Mouse (Mus musculus) forebrain, embryonic 12.5 days (tissue): ENCODE data around the gene Mras. TPM values are rescaled to one million over a fixed set of nuclear protein-coding genes. Genes with fewer than 3 reads are reported as not detected.

Experiments
- ATAC-seq: fragments of 200-750 bp; cut with Nextera tagmentation; 2 replicates; pipeline ENCODE4 v1.8.0; 2017; ENCODE audit warnings: moderate TSS enrichment; ENCODE audit not compliant: low FRiP score
- H3K27ac ChIP-seq: fragments of 300-500 bp; sonication (generic); 2 replicates; pipeline ENCODE4 v1.5.1; 2016; ENCODE audit warnings: mild to moderate bottlenecking
- H3K27me3 ChIP-seq: fragments of 300-500 bp; sonication (generic); 2 replicates; pipeline ENCODE4 v1.6.1; 2016; ENCODE audit warnings: mild to moderate bottlenecking
- H3K36me3 ChIP-seq: fragments of 300-500 bp; sonication (generic); replicated peaks from 2 replicates; pipeline ENCODE4 v1.6.1; 2016; ENCODE audit warnings: mild to moderate bottlenecking
- H3K4me1 ChIP-seq: fragments of 300-500 bp; sonication (generic); 2 replicates; pipeline ENCODE4 v1.6.1; 2016
- H3K4me2 ChIP-seq: fragments of 300-500 bp; sonication (generic); 2 replicates; pipeline ENCODE4 v1.6.1; 2016; ENCODE audit warnings: mild to moderate bottlenecking, moderate library complexity
- H3K4me3 ChIP-seq: fragments of 300-500 bp; sonication (generic); replicated peaks from 2 replicates; pipeline ENCODE4 v1.5.1; 2016; ENCODE audit warnings: mild to moderate bottlenecking
- H3K9ac ChIP-seq: fragments of 300-500 bp; sonication (generic); 2 replicates; pipeline ENCODE4 v1.6.1; 2016; ENCODE audit warnings: mild to moderate bottlenecking
- H3K9me3 ChIP-seq: fragments of 300-500 bp; sonication (generic); 2 replicates; pipeline ENCODE4 v1.6.1; 2016
- WGBS: fragments of 180-500 bp; shearing (Covaris S2); methylation state at CpG from one replicate; pipeline ENCODE4 v1.1.7; 2016; 5-methylcytosine and 5-hydroxymethylcytosine counted together
- polyA plus RNA-seq: library from polyadenylated mRNA; unstranded; fragments of >200 nt; fragmentation: Nextera tagmentation; extraction: Ambion mirVana; gene quantifications from 2 replicates; pipeline ENCODE4 v1.2.1, GENCODE M21; 2016

The Mras gene
- polyA plus RNA-seq, 1 experiment from 2014 or later = 23.8 TPM

DNA sequence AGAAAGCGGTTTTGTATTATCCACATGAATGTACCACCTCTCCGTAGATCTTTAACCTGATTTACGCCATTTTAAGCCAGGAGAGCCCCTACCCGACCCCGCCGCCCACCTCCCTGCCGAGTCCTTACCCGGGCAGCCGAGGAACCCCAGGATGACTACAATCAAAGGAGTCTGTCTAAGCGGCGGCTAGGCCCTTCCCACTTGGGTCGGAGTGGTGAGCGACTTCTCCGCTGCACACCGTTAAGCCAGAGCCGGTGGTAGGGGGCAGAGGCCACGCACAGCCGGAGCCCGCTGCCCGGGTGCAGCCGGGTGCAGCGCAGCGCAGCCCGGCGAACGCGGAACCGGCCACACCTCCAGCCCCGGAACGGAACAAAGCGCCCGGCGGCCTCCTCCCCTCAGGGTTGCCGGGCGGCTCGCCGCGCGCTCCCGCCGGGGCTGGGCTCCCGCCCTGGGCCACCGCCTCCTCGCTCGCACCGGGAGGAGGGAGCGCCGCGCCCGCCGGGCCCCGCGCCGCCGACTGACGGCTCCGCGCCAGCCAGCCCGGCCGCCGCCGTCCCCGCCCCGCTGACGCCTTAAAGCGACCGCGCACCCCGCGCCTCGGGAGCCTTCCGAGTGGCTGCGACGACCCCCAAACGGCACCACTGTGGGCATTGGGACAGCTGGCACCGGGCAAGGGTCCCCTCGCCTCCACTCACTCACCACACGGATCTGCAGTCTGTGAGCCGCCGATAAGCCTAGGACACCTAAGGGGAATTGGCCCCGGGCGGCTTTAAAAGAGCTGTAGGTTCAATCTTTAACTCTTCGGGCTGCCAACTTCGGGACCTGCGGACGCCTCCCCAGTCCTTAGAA is 775 bp downstream of the Mras start:
- Histone ChIP-seq H3K27ac (peak overlapping the region; percentile 85), H3K4me2 (peak overlapping the region; percentile 84), H3K4me1 (peaks cover 38% of the 10 kb centered on the region), H3K27me3 (peaks cover 28% of the 10 kb centered on the region), H3K36me3 (no peaks in the 10 kb centered on the region), H3K4me3 (peak overlapping the region; percentile 83), H3K9me3 (no peaks in the 10 kb centered on the region), H3K9ac (peak overlapping the region; percentile 86)
- ATAC-seq = peak; percentile 84
- under 1% methylated on average over 67 of the region's 86 CpGs for WGBS

- WGBS = 11% methylated on average over 16 of the region's 16 CpGs
Measured at GRCm38 (mm10) chr9:99435619-99436181, 1.5 kb downstream of the Mras start.

DNA sequence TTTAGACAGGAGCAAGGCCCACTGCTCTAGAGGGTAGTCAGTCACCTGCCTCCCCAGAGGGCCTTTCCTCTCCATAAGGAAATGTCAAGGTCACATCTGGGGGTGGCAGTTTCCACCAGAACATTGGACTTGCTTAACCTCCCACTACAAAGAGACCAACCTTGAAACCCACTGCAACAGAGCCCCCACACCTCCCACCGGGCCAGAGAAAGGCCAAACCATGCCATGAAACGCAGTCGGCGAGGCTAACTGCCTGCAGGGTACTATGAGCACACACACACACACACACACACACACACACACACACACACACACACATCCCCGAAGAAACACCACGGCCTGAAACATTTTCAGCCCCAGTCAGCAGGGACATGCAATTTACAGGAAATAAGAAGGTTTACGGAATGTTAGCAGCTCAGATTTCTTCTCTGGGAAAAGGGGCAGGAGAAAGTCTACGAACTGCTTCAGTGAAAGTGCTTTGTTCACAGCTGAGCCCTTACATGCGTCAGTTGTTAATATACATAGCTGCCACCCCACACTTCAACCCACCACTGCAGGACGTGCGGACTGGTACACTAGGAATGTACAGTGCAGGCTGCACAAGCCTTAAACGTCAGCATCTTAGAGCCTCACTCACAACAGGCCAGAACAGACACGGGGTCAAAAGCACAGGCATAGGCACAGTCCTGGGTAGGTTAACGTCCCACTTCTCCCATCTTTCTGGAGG is 2.1 kb downstream of the Mras start:
- 36% methylated on average over 14 of the region's 14 CpGs for WGBS
- peak overlapping the region; percentile 85; the same call in 1 of the 2 replicates for H3K27ac ChIP-seq
- H3K9me3 ChIP-seq = no peaks in the 10 kb centered on the region
- peaks cover 28% of the 10 kb centered on the region for H3K27me3 ChIP-seq
- peak overlapping the region; percentile 86 for H3K9ac ChIP-seq
- H3K4me2 ChIP-seq = peak overlapping the region; percentile 84
- H3K4me1 ChIP-seq = peaks cover 38% of the 10 kb centered on the region
- peak; percentile 50 for ATAC-seq
- no peaks in the 10 kb centered on the region for H3K36me3 ChIP-seq
- H3K4me3 ChIP-seq = peak overlapping the region; percentile 83

More at GRCm38 (mm10) chr9:99435619-99436181, 1.5 kb downstream of the Mras start:
- Histone ChIP-seq H3K27me3 (peaks cover 28% of the 10 kb centered on the region), H3K9ac (peak overlapping the region; percentile 86), H3K36me3 (no peaks in the 10 kb centered on the region), H3K27ac (peak overlapping the region; percentile 85), H3K4me3 (peak overlapping the region; percentile 83), H3K9me3 (no peaks in the 10 kb centered on the region), H3K4me1 (peaks cover 38% of the 10 kb centered on the region), H3K4me2 (peak overlapping the region; percentile 84)
- ATAC-seq = peak; percentile 42

- Histone ChIP-seq H3K4me2 (no peak overlapping the region), H3K4me1 (peaks cover 38% of the 10 kb centered on the region), H3K4me3 (no peak overlapping the region), H3K9me3 (no peaks in the 10 kb centered on the region), H3K36me3 (no peaks in the 10 kb centered on the region), H3K27ac (no peak overlapping the region), H3K27me3 (peaks cover 5% of the 10 kb centered on the region), H3K9ac (no peak overlapping the region)
- WGBS = 87% methylated on average over 4 of the region's 4 CpGs
- no peak for ATAC-seq
Measured at GRCm38 (mm10) chr9:99432478-99432877, 4.7 kb downstream of the Mras start.

GRCm38 (mm10) chr9:99431963-99432362 is 5.2 kb downstream of the Mras start:
- Histone ChIP-seq H3K27ac (no peak overlapping the region), H3K9me3 (no peaks in the 10 kb centered on the region), H3K9ac (no peak overlapping the region), H3K36me3 (no peaks in the 10 kb centered on the region), H3K27me3 (peaks cover under 1% of the 10 kb centered on the region; the same call in 1 of the 2 replicates), H3K4me2 (no peak overlapping the region), H3K4me3 (no peak overlapping the region), H3K4me1 (peaks cover 33% of the 10 kb centered on the region)
- no peak for ATAC-seq
- WGBS = 82% methylated on average over 6 of the region's 6 CpGs

DNA sequence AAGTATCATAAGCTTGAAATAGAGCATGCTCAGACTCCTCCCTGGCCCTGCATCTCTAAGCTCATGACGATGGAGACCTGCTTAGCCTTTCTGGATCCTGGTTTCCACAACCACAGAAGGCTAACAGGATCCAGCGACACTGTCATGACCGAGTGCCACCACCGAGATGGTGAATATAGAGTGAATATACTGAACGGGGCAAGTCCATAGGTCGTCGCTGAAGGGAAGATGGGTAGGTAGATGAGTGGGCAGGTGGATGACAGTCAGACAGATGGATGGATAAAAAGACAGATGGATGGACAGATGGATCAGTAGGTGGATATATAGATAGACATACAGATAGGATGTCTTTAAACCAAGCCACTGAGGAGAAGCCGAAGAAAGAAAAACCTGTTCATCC is 5.8 kb downstream of the Mras start:
- 95% methylated on average over 8 of the region's 8 CpGs for WGBS
- Histone ChIP-seq H3K4me2 (no peak overlapping the region), H3K9ac (no peak overlapping the region), H3K36me3 (no peaks in the 10 kb centered on the region), H3K27ac (no peak overlapping the region), H3K4me1 (peaks cover 31% of the 10 kb centered on the region), H3K9me3 (no peaks in the 10 kb centered on the region), H3K27me3 (no peaks in the 10 kb centered on the region), H3K4me3 (no peak overlapping the region)
- ATAC-seq = no peak

DNA sequence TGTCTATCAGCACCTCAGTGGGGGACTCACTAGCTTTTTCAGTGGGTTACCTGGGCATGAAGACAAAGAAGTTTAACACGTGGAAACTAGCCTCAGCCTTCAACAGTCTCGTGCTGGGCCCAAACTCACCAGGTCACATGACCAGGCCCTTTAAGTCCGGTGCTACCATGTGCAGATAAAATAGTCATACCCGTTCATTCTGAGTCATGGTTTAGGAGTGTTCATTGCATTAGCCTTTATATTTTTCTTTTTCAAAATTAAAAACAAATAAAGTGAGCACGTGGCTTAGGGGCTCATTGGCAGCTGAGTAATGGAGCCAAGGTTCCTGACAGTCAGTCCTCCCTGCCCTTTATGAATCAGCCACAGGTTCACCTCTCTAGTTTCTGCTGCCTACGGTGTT is 6.4 kb downstream of the Mras start:
- Histone ChIP-seq H3K27me3 (no peaks in the 10 kb centered on the region), H3K27ac (no peak overlapping the region), H3K4me3 (no peak overlapping the region), H3K36me3 (no peaks in the 10 kb centered on the region), H3K4me1 (peaks cover 30% of the 10 kb centered on the region), H3K4me2 (no peak overlapping the region), H3K9ac (no peak overlapping the region), H3K9me3 (no peaks in the 10 kb centered on the region)
- WGBS = 80% methylated on average over 6 of the region's 6 CpGs
- ATAC-seq = no peak

- Histone ChIP-seq H3K36me3 (no peaks in the 10 kb centered on the region), H3K27me3 (no peaks in the 10 kb centered on the region), H3K4me2 (no peak overlapping the region), H3K9me3 (no peaks in the 10 kb centered on the region), H3K27ac (no peak overlapping the region), H3K9ac (no peak overlapping the region), H3K4me3 (no peak overlapping the region), H3K4me1 (peaks cover 23% of the 10 kb centered on the region)
- no peak for ATAC-seq
- WGBS = 89% methylated on average over 3 of the region's 3 CpGs
Measured at GRCm38 (mm10) chr9:99429845-99430244, 7.3 kb downstream of the Mras start.

DNA sequence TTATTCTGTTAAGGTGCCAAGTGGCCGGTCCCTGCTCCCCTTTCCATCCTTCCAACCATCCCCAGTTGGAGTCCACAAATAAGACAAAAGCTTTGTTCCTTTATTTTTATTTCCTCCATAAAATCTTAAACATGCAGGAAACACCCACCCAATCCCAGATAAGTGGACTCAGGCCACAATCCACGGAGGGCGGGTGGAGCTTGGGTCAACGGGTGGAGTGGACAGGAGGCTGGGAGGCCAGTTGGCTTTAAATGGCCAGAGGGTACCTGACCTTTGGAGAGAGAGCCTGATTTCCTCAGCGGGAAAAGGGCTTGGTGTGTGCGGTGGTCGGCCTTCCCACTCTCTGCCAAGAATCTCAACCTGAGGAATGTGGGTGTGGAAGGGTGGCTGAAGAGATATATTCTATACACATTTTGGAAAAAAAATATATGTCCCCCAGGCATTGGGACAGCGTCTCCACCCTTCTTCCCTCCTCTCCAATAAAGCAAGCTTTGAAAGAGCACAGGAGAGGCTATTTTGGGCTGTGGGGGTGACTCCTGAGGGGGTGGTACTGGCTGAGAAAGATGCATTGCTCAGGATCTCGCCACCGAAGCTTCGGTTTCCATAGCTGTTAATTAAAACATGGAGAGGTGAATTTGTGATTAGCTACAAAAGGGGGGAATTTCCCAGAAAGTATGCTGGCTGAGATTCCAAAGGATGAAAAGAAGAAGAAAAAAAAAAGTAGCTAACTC is 8.4 kb downstream of the Mras start:
- no peaks in the 10 kb centered on the region for H3K9me3 ChIP-seq
- no peak for ATAC-seq
- 79% methylated on average over 11 of the region's 11 CpGs for whole genome bisulfite sequencing
- H3K4me3 ChIP-seq = no peak overlapping the region
- no peaks in the 10 kb centered on the region for H3K27me3 ChIP-seq
- no peak overlapping the region for H3K4me2 ChIP-seq
- H3K4me1 ChIP-seq = peaks cover 19% of the 10 kb centered on the region
- no peaks in the 10 kb centered on the region for H3K36me3 ChIP-seq
- no peak overlapping the region for H3K9ac ChIP-seq
- no peak overlapping the region for H3K27ac ChIP-seq

- Histone ChIP-seq H3K4me3 (no peak overlapping the region), H3K9me3 (no peaks in the 10 kb centered on the region), H3K4me1 (peaks cover 21% of the 10 kb centered on the region), H3K27me3 (no peaks in the 10 kb centered on the region), H3K9ac (no peak overlapping the region), H3K36me3 (no peaks in the 10 kb centered on the region), H3K27ac (no peak overlapping the region), H3K4me2 (no peak overlapping the region)
- 71% methylated on average over 9 of the region's 9 CpGs for WGBS
- no peak for ATAC-seq
Measured at GRCm38 (mm10) chr9:99425262-99425661, 11.9 kb downstream of the Mras start.

DNA sequence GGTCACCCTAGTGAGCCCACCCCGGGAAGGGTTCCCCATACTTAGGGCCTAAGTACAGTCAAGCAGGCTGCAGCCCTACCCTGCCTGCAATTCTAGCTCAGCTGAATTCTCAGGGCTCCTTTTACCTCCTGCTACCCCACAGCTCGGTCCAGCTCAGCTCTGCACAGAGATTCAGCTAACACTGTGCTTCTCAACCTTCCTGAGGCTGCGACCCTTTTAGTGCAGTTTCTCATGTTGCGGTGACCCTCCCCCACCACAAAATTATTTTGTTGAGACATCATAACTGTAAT is 12.7 kb downstream of the Mras start:
- Histone ChIP-seq H3K4me3 (no peak overlapping the region), H3K27me3 (no peaks in the 10 kb centered on the region), H3K27ac (no peak overlapping the region), H3K9ac (no peak overlapping the region), H3K9me3 (no peaks in the 10 kb centered on the region), H3K36me3 (no peaks in the 10 kb centered on the region), H3K4me2 (no peak overlapping the region), H3K4me1 (peaks cover 21% of the 10 kb centered on the region)
- no peak for ATAC-seq
- 81% methylated on average over 4 of the region's 4 CpGs for WGBS
